Mouse (Mus musculus): ENCODE measurements around the gene Hacd2. TPM values are rescaled to one million over a fixed set of nuclear protein-coding genes. Genes with fewer than 3 reads are reported as not detected.

Gene Hacd2
- polyA plus RNA-seq, 3 experiments from 2014 or later = 11.8 to 13.9 (median 12.2) TPM

- ATAC-seq = no peak
Observed at GRCm38 (mm10) chr16:35007361-35007760, 14.9 kb upstream of the Hacd2 start.

GRCm38 (mm10) chr16:35008447-35008846 is 13.8 kb upstream of the Hacd2 start:
- ATAC-seq = no peak

GRCm38 (mm10) chr16:35013501-35013900 is 8.7 kb upstream of the Hacd2 start:
- no peak for ATAC-seq

GRCm38 (mm10) chr16:35016491-35016890 is 5.7 kb upstream of the Hacd2 start:
- no peak for ATAC-seq

GRCm38 (mm10) chr16:35018470-35018974 is 3.7 kb upstream of the Hacd2 start:
- no peak for ATAC-seq

DNA sequence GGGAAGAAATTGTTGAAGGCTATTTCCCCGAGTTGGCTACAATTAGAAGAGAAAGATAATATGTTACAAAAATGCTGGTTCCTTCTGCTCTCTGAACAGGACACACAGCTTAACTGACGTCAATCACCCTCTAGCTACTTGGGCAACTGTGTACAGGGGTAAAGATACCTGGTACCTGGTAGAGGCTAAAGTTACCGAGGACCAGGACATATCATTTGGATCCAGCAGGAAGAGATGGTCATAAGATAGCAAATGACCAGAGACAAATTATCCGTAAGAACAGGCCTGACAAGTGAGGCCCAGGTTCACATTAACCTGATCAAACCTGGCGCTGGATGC is 356 bp upstream of the Hacd2 start:
- ATAC-seq = peak; percentile 28

- ATAC-seq = no peak
Observed at GRCm38 (mm10) chr16:35023138-35023735, 1.0 kb downstream of the Hacd2 start.

- ATAC-seq = no peak
Observed at GRCm38 (mm10) chr16:35024300-35024699, 2.1 kb downstream of the Hacd2 start.

DNA sequence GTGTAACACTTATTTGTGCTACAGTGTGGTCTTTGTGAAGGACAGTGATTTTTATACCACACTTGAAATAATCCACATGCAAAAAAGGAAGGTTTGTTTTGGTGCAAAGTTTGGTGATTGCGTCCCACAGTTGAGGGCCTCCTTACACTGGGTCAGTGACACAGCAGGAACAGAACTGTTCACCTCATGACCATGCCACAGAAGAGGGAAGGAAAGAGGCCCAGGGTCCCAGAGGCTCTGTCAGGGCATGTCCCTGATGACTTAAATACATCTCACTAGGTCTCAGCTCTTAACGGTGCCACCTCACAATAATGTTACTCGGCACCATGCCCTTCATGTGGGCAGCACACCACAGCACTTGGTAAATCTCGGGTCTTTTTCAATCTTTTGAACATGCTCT is 3.1 kb downstream of the Hacd2 start:
- no peak for ATAC-seq

DNA sequence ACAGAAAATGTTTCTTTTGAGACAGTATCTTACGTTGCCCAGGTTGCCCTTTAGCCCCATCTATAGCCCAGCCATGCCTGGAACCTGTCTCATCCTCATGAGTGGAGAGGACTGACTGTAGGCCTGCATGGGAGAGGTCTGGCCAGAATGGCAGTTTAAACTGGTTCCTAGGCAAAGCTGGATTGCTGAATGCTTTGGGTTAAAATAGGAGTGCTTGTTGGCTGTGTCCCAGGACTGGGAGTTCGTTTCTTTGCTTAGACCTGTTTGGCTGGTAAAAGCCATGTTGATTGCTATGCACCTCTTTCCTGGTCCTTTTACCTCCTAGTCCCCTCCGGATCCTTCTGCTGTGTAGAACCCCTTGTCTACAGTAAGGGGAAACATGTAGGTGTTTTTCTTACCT is 11.0 kb downstream of the Hacd2 start:
- ATAC-seq = no peak

GRCm38 (mm10) chr16:35033809-35034577 is 11.8 kb downstream of the Hacd2 start:
- ATAC-seq = no peak

DNA sequence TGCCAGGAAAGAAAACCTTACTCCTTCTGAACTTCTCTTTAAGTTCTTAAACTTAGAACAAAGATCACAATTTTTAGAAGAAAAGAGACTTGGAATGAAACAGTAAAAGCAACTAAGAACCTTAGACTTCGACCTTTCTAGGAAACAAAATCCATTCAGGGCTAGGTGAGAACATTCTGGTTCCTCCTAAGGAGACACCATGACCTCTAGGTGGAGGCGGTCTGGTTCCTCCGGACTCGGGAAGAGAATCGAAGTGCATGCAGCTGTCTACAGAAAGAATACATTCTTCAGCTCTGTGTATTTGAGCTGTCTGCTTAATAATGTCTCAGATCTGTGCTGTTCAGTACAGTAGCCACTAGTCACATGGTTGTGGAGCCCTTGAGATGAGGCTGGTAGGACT is 12.7 kb downstream of the Hacd2 start:
- ATAC-seq = no peak

DNA sequence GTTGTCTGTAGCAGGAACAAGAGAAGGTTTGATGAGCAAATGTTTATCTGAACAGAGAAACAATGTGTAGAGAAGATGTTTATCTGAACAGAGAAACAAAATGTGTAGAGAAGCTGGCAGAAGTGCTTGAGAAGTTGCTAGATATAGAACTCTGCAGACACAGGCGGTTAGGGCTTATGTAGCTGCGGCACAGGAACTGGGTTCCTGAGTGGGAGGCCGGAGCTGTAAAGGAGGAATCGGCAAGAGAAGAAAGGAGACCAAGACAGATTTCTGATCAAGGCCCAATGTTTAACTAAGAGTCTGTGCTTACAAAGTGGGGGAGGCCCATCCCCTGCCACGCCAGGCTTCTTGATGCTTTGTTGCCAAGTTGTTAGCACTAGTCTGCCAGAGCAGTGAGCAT is 14.5 kb downstream of the Hacd2 start:
- ATAC-seq = no peak

DNA sequence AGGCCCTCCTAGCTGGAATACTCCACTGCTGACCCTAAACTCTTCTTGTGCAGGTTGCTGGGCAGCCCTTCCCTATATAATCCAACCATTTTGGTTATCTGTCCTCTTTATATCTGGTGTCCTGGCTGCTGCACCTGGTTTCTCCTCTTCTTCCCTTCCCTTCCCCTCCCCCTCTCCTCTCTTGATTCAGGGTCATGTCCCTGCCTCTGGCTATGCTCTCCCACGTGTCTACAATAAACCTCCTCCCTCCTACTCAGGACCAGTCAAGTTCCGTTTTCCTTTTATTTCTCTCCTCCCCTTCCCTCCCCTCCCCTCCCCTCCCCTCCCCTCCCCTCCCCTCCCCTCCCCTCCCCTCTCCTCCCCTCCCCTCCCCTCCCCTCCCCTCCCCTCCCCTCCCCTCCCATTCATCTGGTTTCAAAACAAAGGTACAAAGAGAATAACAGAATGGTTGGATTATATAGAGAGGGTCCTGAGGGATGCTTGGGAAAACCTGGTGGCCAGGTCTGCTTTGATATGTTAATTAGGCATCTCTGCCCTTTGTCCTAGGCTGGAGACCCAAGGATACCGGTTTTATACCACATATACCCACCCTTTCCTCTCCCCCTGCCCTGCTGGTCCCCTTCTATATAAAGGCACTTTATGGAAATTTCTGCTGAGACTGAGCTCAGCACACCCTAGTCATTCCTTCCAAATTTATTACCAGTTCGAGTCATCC is 16.3 kb downstream of the Hacd2 start:
- no peak for ATAC-seq

- ATAC-seq = no peak
Observed at GRCm38 (mm10) chr16:35040154-35040553, 17.9 kb downstream of the Hacd2 start.

DNA sequence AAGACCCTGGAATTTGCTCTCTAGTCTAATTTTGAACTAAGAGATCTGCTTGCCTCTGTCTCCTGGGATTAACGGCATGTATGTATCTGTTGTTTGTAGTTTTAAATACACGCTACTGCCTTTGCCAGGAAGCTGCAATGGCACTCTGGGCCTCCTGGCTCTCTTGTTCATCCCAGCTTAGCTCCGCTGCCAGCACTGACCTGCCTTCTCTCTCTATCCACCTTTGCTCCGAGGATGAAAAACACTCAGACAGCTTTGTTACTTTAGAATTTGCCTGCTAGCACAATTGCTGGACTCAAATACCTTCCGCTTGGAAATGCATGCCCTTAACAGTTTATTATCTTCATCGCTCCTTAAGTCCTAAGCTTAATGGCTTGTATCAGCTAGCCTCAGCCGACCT is 18.8 kb downstream of the Hacd2 start:
- ATAC-seq = no peak

DNA sequence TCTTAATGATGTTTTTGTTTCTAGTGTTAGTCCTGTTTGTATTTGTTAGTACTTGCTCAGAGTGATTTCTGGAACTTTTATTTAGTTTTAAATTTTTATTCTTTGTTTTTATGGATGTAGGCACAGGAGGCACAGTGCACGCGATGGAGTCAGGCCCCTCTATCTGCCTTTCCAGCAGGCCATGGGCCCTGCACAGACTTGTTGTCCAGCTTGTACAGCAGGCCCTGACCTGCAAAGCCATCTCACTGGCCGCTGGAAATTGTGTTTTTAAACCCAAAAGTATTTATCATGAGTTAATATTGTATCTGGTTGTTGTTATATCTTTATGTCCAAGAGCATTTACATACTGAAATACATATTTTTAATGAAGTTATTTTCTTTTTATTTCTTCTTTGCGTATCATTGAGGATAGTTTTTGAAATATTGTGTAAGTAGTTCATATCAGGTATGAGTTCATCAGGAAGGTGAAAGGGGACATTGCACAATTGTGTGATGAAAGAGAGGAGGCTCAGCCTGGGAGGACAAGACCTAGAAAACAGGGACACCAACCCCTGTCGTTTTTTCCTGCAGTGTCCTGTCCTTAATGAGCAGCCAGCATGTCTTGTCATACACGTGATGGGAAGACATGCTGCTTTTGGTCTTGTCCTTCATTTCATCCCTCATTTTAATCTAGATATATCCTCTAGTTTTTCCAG is 24.0 kb downstream of the Hacd2 start:
- ATAC-seq = no peak

- no peak for ATAC-seq
Observed at GRCm38 (mm10) chr16:35047272-35047969, 25.2 kb downstream of the Hacd2 start.

DNA sequence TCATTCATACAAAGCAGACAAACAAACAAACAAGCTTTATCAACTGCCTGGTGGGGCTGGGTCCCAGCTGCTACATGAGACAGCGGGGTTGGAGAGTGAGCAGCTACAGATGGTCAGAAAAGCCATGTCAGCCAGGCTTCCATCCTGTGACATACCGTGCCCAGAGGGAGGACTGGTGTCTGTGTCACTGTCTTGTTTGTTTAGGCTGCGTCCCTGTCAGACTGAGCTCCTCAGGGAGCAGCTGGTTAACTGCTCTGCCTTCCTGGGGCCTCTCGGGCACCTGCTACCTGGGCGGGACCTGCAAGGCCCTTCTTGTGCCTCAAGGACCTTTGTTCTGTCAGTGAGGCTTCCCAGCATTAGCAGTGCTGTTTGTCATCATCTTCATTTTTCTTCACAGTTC is 28.8 kb downstream of the Hacd2 start:
- ATAC-seq = no peak

- ATAC-seq = no peak
Observed at GRCm38 (mm10) chr16:35052191-35052590, 30.0 kb downstream of the Hacd2 start.

GRCm38 (mm10) chr16:35054432-35055193 is 32.4 kb downstream of the Hacd2 start:
- no peak for ATAC-seq

GRCm38 (mm10) chr16:35055194-35055506 is 32.9 kb downstream of the Hacd2 start:
- no peak for ATAC-seq
